Mouse (Mus musculus): ENCODE measurements at regions not wholly inside any gene's neighbourhood (a gene's known extent, or its start where the extent isn't known, plus 50 kb on each side); places are given as distances from the start of the nearest gene placed in this dataset.

DNA sequence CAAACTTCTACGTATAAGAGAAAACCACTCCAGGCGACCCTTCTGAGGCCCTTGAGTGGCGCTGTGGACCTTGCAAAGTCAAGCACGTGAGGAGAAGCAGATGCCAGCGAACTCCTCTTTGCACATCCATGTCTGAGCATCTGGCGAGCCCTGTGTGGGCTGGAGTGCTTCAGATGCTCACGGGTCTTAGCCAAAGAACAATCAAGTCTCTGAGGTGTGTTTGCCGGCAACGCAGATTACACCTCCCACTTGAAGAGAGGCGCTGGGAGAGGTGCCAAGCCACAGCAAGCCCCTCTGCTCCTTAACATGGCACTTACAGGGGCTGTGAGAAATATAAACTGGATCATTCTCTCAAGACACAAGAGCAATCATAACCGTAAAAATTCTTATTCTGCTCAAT, 122.7 kb upstream of the Tox3 start:
- ATAC-seq (ENCODE audit: low read depth): no peak
- Histone ChIP-seq H3K4me1 (replicated peaks; ENCODE audit: control insufficient read depth, insufficient read depth, low read length) (no peaks in the 10 kb centered on the region), H3K9me3 (ENCODE audit: control insufficient read depth, low read length) (no peaks in the 10 kb centered on the region), H3K27ac (ENCODE audit: low read length) (no peak overlapping the region), H3K36me3 (ENCODE audit: control insufficient read depth, insufficient read depth, low read length) (no peaks in the 10 kb centered on the region), H3K9ac (ENCODE audit: low read length) (no peak overlapping the region), H3K4me2 (ENCODE audit: low read depth, low read length) (no peak overlapping the region), H3K4me3 (ENCODE audit: low read length) (no peak overlapping the region), H3K27me3 (ENCODE audit: control insufficient read depth, insufficient read depth, low read depth, low read length) (no peaks in the 10 kb centered on the region)
- WGBS: 53% methylated on average over 11 of the region's 11 CpGs

DNA sequence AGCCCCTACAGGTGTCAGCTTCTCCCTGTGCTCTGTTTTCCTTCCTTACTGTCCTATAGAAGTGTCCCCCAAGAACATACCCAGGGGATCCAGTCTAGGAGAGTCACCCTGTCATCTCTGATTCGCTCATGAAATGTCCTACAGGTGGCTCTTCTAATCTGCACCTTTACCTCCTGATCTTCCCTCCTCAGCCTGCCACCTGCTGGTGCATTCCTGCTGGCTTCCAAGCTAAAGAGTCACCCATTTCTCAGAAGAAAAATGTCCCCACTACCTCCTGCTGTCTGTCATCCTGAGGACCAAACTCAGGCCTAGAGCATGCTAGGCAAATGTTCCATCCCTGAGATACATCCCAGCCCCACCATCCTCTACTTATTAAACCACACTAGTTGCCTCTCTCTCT, 115.6 kb upstream of the Tox3 start:
- Histone ChIP-seq H3K4me2 (ENCODE audit: low read depth, low read length) (no peak overlapping the region), H3K27me3 (ENCODE audit: control insufficient read depth, insufficient read depth, low read depth, low read length) (no peaks in the 10 kb centered on the region), H3K36me3 (ENCODE audit: control insufficient read depth, insufficient read depth, low read length) (no peaks in the 10 kb centered on the region), H3K4me1 (replicated peaks; ENCODE audit: control insufficient read depth, insufficient read depth, low read length) (no peaks in the 10 kb centered on the region), H3K9me3 (ENCODE audit: control insufficient read depth, low read length) (no peaks in the 10 kb centered on the region), H3K9ac (ENCODE audit: low read length) (no peak overlapping the region), H3K27ac (ENCODE audit: low read length) (no peak overlapping the region), H3K4me3 (ENCODE audit: low read length) (no peak overlapping the region)
- ATAC-seq (ENCODE audit: low read depth): no peak
- WGBS: 43% methylated on average over 1 of the region's 1 CpGs

GRCm38 (mm10) chr8:90455321-90455720, 107.2 kb upstream of the Tox3 start:
- Histone ChIP-seq H3K4me2 (ENCODE audit: low read depth, low read length) (no peak overlapping the region), H3K27me3 (ENCODE audit: control insufficient read depth, insufficient read depth, low read depth, low read length) (no peaks in the 10 kb centered on the region), H3K4me1 (replicated peaks; ENCODE audit: control insufficient read depth, insufficient read depth, low read length) (no peaks in the 10 kb centered on the region), H3K9ac (ENCODE audit: low read length) (no peak overlapping the region), H3K36me3 (ENCODE audit: control insufficient read depth, insufficient read depth, low read length) (no peaks in the 10 kb centered on the region), H3K9me3 (ENCODE audit: control insufficient read depth, low read length) (no peaks in the 10 kb centered on the region), H3K27ac (ENCODE audit: low read length) (no peak overlapping the region), H3K4me3 (ENCODE audit: low read length) (no peak overlapping the region)
- no peak for ATAC-seq (ENCODE audit: low read depth)
- WGBS: 88% methylated on average over 2 of the region's 2 CpGs

GRCm38 (mm10) chr8:90454130-90454529, 106.0 kb upstream of the Tox3 start:
- ATAC-seq (ENCODE audit: low read depth): no peak
- Histone ChIP-seq H3K9me3 (ENCODE audit: control insufficient read depth, low read length) (no peaks in the 10 kb centered on the region), H3K9ac (ENCODE audit: low read length) (no peak overlapping the region), H3K4me3 (ENCODE audit: low read length) (no peak overlapping the region), H3K4me2 (ENCODE audit: low read depth, low read length) (no peak overlapping the region), H3K27me3 (ENCODE audit: control insufficient read depth, insufficient read depth, low read depth, low read length) (no peaks in the 10 kb centered on the region), H3K27ac (ENCODE audit: low read length) (no peak overlapping the region), H3K4me1 (replicated peaks; ENCODE audit: control insufficient read depth, insufficient read depth, low read length) (no peaks in the 10 kb centered on the region), H3K36me3 (ENCODE audit: control insufficient read depth, insufficient read depth, low read length) (no peaks in the 10 kb centered on the region)
- WGBS: 76% methylated on average over 5 of the region's 5 CpGs

DNA sequence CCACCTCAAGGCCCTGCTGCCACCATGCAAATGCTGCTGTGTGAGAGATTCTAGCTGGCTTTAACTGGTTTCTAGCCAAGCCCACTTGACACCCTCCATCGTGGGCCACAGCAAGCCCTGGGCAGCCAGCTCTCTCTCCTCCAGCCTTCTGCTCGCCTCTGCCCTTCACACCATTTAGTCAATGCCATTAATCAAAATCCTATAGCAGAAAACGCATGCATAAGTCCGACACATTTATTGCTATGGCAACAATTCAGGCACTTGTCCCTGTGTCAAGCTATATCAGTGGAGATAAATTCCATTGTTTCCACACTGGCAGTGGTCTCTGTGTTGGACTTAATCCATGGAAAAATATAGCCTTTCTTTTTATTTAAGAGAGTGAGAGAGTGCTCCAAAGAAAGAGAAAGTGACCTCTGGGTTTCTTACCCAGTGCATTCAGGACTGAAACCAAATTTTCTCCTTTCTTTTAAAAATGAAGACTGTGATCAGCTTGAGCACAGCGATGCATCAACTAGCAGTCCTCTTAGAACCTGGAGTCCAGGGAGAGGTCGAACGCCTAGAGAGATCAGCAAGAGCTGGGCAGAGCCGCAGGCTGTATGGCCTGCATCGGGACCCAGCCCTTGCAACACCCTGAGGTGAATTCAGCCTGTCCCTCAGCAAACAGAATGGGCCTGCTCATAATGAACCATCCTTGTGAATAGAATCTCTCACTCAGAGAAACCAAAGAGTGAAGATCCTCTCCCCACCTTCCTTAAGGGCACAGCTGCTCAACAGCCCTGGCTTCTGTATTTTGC, 93.1 kb upstream of the Tox3 start:
- no peak for ATAC-seq (ENCODE audit: low read depth)
- no peak overlapping the region for H3K4me2 ChIP-seq (ENCODE audit: low read depth, low read length)
- H3K9ac ChIP-seq (ENCODE audit: low read length): no peak overlapping the region

DNA sequence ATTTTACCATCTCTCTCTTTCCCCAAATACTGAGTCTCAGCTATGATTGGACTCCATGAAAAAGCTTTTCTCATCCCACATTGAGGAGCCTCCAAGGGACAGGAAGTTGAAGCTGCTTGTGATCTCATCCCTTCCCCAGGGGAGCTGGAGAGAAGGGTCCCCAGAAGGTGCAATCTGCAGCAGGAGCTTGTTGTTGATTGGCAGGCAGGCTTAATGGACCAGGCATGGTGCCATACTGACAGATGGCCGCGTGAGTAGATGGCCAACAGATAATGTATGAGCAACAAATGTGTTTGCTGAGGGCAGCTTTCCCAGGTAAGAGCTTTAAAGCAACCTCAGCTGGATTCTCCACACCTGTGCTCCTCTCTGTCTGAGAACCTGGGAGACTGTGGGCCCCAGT, 65.9 kb upstream of the Tox3 start:
- Histone ChIP-seq H3K4me2 (ENCODE audit: low read depth, low read length) (no peak overlapping the region), H3K9ac (ENCODE audit: low read length) (no peak overlapping the region), H3K27ac (ENCODE audit: low read length) (no peak overlapping the region), H3K36me3 (ENCODE audit: control insufficient read depth, insufficient read depth, low read length) (no peaks in the 10 kb centered on the region), H3K9me3 (ENCODE audit: control insufficient read depth, low read length) (no peaks in the 10 kb centered on the region), H3K4me3 (ENCODE audit: low read length) (no peak overlapping the region), H3K4me1 (replicated peaks; ENCODE audit: control insufficient read depth, insufficient read depth, low read length) (no peaks in the 10 kb centered on the region), H3K27me3 (ENCODE audit: control insufficient read depth, insufficient read depth, low read depth, low read length) (no peaks in the 10 kb centered on the region)
- 47% methylated on average over 2 of the region's 2 CpGs for WGBS
- ATAC-seq (ENCODE audit: low read depth): no peak

More for the DNA sequence above, 93.1 kb upstream of the Tox3 start:
- 69% methylated on average over 9 of the region's 9 CpGs for WGBS
- no peaks in the 10 kb centered on the region for H3K4me1 ChIP-seq (replicated peaks; ENCODE audit: control insufficient read depth, insufficient read depth, low read length)
- no peak overlapping the region for H3K4me3 ChIP-seq (ENCODE audit: low read length)
- H3K36me3 ChIP-seq (ENCODE audit: control insufficient read depth, insufficient read depth, low read length): no peaks in the 10 kb centered on the region
- no peaks in the 10 kb centered on the region for H3K9me3 ChIP-seq (ENCODE audit: control insufficient read depth, low read length)
- H3K27ac ChIP-seq (ENCODE audit: low read length): no peak overlapping the region
- H3K27me3 ChIP-seq (ENCODE audit: control insufficient read depth, insufficient read depth, low read depth, low read length): no peaks in the 10 kb centered on the region

Measured in lung, embryonic 16.5 days (tissue).